Mouse (Mus musculus): Measurements from ENCODE around the gene Kmo. TPM values are rescaled to one million over a fixed set of nuclear protein-coding genes. Genes with fewer than 3 reads are reported as not detected.

The Kmo gene
- total RNA-seq, 1 experiment = not detected

DNA sequence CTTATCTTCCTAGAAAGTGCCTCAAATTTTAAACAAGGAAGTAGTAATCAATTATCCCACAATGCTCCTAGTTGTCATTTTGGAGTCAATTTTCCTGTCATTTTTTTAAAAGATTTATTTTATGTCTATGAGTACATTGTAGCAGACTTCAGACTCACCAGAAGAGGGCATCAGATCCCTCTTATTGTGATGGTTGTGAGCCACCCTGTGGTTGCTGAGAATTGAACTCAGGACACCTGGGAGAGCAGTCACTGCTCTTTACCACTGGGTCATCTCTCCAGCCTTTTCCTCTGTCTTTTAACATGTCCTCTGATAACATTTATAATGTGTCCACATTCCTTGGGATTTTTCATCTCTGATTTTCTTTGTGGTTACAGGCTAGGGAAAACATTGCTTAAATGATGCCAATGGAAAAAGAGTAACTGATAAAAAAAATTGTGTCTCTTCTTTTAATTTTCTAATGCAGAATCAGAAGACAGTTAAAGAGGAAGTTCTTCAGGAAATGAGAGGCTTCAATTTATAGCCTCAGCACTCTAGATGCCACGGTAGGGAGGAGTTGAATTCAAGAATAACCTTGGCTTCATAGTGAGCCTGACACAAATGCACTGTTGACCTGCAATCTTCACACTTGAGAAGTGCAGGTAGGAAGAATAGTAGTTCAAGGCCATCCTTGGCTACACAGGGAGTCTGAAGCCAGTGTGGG, 6.0 kb downstream of the Kmo start:
- DNase-seq (ENCODE audit: low read depth, low spot score) = no peak
- no peaks in the 10 kb centered on the region; the same call in 1 of the 2 replicates for H3K36me3 ChIP-seq (ENCODE audit: control insufficient read depth, insufficient read depth, low read length, poor library complexity, severe bottlenecking)
- H3K4me3 ChIP-seq (ENCODE audit: insufficient read depth in 1 of 2, low read depth in 1 of 2, low read length in 2 of 2, poor library complexity in 1 of 2, severe bottlenecking in 1 of 2) = peak overlapping the region; percentile 33 to 89; a peak in 3 of 4 replicates
- no peak for TF ChIP-seq HCFC1 (IDR thresholded peaks at IDR 0.05; ENCODE audit: borderline replicate concordance, insufficient read depth, low read length)
- TF ChIP-seq MAFK (IDR thresholded peaks at IDR 0.05; ENCODE audit: insufficient read depth, low read depth, low read length) = no peak
- no peak for TF ChIP-seq ZNF384 (IDR thresholded peaks at IDR 0.05; ENCODE audit: low read depth, low read length)
- TF ChIP-seq ZC3H11A (IDR thresholded peaks at IDR 0.05; ENCODE audit: borderline replicate concordance, low read depth, low read length) = no peak
- TF ChIP-seq CHD2 (IDR thresholded peaks at IDR 0.05; ENCODE audit: low read depth, low read length) = no peak
- peaks cover 0 to 4% of the 10 kb centered on the region in 2 experiments; a peak in 1 of 4 replicates for H3K4me1 ChIP-seq (ENCODE audit: control insufficient read depth in 2 of 2, insufficient read depth in 2 of 2, low read length in 2 of 2, poor library complexity in 1 of 2)
- peak overlapping the region; percentile 43; the same call in 1 of the 2 replicates for H3K9ac ChIP-seq (ENCODE audit: insufficient read depth, low read depth, low read length, poor library complexity, severe bottlenecking)
- H3K27ac ChIP-seq (ENCODE audit: insufficient read depth, low read depth, low read length, poor library complexity, severe bottlenecking) = no peak overlapping the region
- H3K9me3 ChIP-seq (ENCODE audit: control insufficient read depth, insufficient read depth, low read depth, low read length) = no peaks in the 10 kb centered on the region
- in situ Hi-C loops (cut with MboI; ENCODE audit: low sequenced_read_pairs in 2 of 2, unreplicated experiment in 2 of 2) = loop anchor here in 1 of 2 experiments (10.0 kb wide), 1 partner anchor 269 kb away; no protein-coding TSS in a partner anchor

DNA sequence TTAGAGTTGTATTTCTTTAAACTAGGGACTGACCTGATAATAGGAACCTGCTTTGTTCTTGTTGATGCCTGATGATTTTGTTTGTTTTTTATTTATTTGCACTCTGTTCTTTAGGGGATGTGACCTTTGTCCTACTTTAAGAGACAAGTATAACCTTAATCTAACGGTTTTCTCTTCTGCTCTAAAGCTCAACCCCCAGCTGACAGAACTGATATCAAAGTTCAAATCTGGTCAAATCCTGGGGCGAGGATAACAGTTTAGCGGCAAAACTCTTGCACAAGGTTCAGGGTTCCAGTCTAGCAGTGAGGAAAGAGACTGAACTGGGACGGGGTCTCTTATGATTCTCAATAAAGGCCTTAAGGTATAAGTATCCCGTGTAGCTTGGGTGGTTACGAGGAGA, 9.1 kb downstream of the Kmo start:
- no peak for DNase-seq (ENCODE audit: low read depth, low spot score)
- no peak overlapping the region for H3K27ac ChIP-seq (ENCODE audit: insufficient read depth, low read depth, low read length, poor library complexity, severe bottlenecking)
- in situ Hi-C loops (cut with MboI; ENCODE audit: low sequenced_read_pairs in 2 of 2, unreplicated experiment in 2 of 2) = loop anchor here in 1 of 2 experiments (10.0 kb wide), 1 partner anchor 266 kb away; no protein-coding TSS in a partner anchor
- H3K36me3 ChIP-seq (ENCODE audit: control insufficient read depth, insufficient read depth, low read length, poor library complexity, severe bottlenecking) = no peaks in the 10 kb centered on the region
- TF ChIP-seq HCFC1 (IDR thresholded peaks at IDR 0.05; ENCODE audit: borderline replicate concordance, insufficient read depth, low read length) = no peak
- TF ChIP-seq ZNF384 (IDR thresholded peaks at IDR 0.05; ENCODE audit: low read depth, low read length) = no peak
- TF ChIP-seq CHD2 (IDR thresholded peaks at IDR 0.05; ENCODE audit: low read depth, low read length) = no peak
- no peak for TF ChIP-seq MAFK (IDR thresholded peaks at IDR 0.05; ENCODE audit: insufficient read depth, low read depth, low read length)
- TF ChIP-seq ZC3H11A (IDR thresholded peaks at IDR 0.05; ENCODE audit: borderline replicate concordance, low read depth, low read length) = no peak
- H3K4me3 ChIP-seq (ENCODE audit: insufficient read depth in 1 of 2, low read depth in 1 of 2, low read length in 2 of 2, poor library complexity in 1 of 2, severe bottlenecking in 1 of 2) = no peak overlapping the region
- H3K9me3 ChIP-seq (ENCODE audit: control insufficient read depth, insufficient read depth, low read depth, low read length) = no peaks in the 10 kb centered on the region
- H3K9ac ChIP-seq (ENCODE audit: insufficient read depth, low read depth, low read length, poor library complexity, severe bottlenecking) = no peak overlapping the region
- peaks cover 0 to 4% of the 10 kb centered on the region in 2 experiments; a peak in 1 of 4 replicates for H3K4me1 ChIP-seq (ENCODE audit: control insufficient read depth in 2 of 2, insufficient read depth in 2 of 2, low read length in 2 of 2, poor library complexity in 1 of 2)

- Histone ChIP-seq H3K27ac (ENCODE audit: insufficient read depth, low read depth, low read length, poor library complexity, severe bottlenecking) (no peak overlapping the region), H3K36me3 (ENCODE audit: control insufficient read depth, insufficient read depth, low read length, poor library complexity, severe bottlenecking) (no peaks in the 10 kb centered on the region), H3K9ac (ENCODE audit: insufficient read depth, low read depth, low read length, poor library complexity, severe bottlenecking) (no peak overlapping the region), H3K9me3 (ENCODE audit: control insufficient read depth, insufficient read depth, low read depth, low read length) (no peaks in the 10 kb centered on the region), H3K4me3 (ENCODE audit: insufficient read depth in 1 of 2, low read depth in 1 of 2, low read length in 2 of 2, poor library complexity in 1 of 2, severe bottlenecking in 1 of 2) (no peak overlapping the region), H3K4me1 (ENCODE audit: control insufficient read depth in 2 of 2, insufficient read depth in 2 of 2, low read length in 2 of 2, poor library complexity in 1 of 2) (peaks cover 0 to 4% of the 10 kb centered on the region in 2 experiments; a peak in 1 of 4 replicates)
- in situ Hi-C loops (cut with MboI; ENCODE audit: low sequenced_read_pairs in 2 of 2, unreplicated experiment in 2 of 2) = no loop called here
- TF ChIP-seq ZNF384 (IDR thresholded peaks at IDR 0.05; ENCODE audit: low read depth, low read length) = no peak
- no peak for TF ChIP-seq MAFK (IDR thresholded peaks at IDR 0.05; ENCODE audit: insufficient read depth, low read depth, low read length)
- TF ChIP-seq ZC3H11A (IDR thresholded peaks at IDR 0.05; ENCODE audit: borderline replicate concordance, low read depth, low read length) = no peak
- no peak for TF ChIP-seq HCFC1 (IDR thresholded peaks at IDR 0.05; ENCODE audit: borderline replicate concordance, insufficient read depth, low read length)
- TF ChIP-seq CHD2 (IDR thresholded peaks at IDR 0.05; ENCODE audit: low read depth, low read length) = no peak
- DNase-seq (ENCODE audit: low read depth, low spot score) = no peak
Measured at GRCm38 (mm10) chr1:175630345-175630744, 10.2 kb downstream of the Kmo start.

DNA sequence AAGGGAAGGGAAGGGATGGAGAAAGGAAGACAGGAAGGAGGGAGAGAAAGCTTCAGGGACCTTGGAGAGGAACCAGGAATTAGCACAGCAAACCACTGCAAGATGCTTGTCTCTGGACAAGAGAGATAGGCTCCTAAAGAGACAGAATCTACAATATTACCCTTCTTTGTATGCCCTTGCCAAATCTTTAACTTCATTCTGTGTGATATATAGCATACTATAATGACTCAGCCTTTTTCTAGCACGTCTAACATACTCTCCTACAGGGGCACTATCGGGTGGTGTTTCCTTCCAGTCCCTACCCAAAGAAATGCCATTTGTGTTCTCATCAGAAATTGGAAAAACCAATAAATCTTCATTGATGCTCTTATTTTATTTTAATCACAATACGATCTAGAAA, 10.9 kb downstream of the Kmo start:
- no peak overlapping the region for H3K4me3 ChIP-seq (ENCODE audit: insufficient read depth in 1 of 2, low read depth in 1 of 2, low read length in 2 of 2, poor library complexity in 1 of 2, severe bottlenecking in 1 of 2)
- H3K9ac ChIP-seq (ENCODE audit: insufficient read depth, low read depth, low read length, poor library complexity, severe bottlenecking) = no peak overlapping the region
- DNase-seq (ENCODE audit: low read depth, low spot score) = no peak
- H3K9me3 ChIP-seq (ENCODE audit: control insufficient read depth, insufficient read depth, low read depth, low read length) = no peaks in the 10 kb centered on the region
- H3K27ac ChIP-seq (ENCODE audit: insufficient read depth, low read depth, low read length, poor library complexity, severe bottlenecking) = no peak overlapping the region
- TF ChIP-seq MAFK (IDR thresholded peaks at IDR 0.05; ENCODE audit: insufficient read depth, low read depth, low read length) = peak; percentile 56; the same call in 1 of the 2 replicates
- no peak for TF ChIP-seq ZNF384 (IDR thresholded peaks at IDR 0.05; ENCODE audit: low read depth, low read length)
- in situ Hi-C loops (cut with MboI; ENCODE audit: low sequenced_read_pairs in 2 of 2, unreplicated experiment in 2 of 2) = no loop called here
- no peaks in the 10 kb centered on the region for H3K36me3 ChIP-seq (ENCODE audit: control insufficient read depth, insufficient read depth, low read length, poor library complexity, severe bottlenecking)
- peaks cover 0 to 4% of the 10 kb centered on the region in 2 experiments; a peak in 1 of 4 replicates for H3K4me1 ChIP-seq (ENCODE audit: control insufficient read depth in 2 of 2, insufficient read depth in 2 of 2, low read length in 2 of 2, poor library complexity in 1 of 2)
